Mouse (Mus musculus): ENCODE measurements around the gene Gne.

The Gne gene

DNA sequence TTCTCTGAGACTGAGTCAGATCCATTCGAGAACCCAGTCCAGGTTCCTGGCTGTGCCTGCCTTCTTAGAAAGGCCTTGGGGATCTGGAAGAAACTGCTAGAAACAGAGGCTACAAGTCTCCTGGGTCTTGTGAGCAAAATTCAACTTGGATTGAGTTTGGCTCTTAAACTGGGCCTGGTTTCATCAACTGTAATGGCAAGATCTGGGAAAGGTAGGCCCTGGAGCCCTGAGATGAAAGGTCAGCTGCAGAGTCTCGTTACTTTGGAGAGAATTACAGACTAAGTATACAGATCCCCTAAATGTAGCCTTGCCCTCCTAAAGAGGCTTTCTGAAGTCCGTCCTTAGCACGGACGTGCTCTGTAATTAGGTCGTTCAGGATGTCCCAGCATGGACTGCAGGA is 58.4 kb downstream of the Gne start:
- no peak for DNase-seq (ENCODE audit: extremely low spot score, low read depth, low spot score)

DNA sequence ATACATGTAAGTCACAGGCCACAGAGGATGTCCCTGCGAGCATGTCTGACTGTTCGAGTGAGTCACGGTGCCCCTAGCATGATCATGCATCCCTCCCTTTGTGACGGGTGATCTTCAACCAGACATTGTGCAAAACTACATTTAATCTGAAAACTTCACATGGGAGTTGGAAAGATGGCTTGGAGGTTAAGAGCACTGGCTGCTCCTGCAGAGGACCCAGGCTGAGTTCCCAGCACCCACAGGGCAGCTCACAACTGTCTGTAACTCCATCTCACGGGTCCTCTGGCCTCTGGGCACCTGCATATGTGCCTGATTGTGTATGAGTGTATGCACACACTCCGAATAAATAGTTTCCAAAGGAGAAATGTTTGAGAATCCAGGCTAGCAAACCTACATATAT is 59.7 kb downstream of the Gne start:
- DNase-seq (ENCODE audit: extremely low spot score, low read depth, low spot score) = no peak

GRCm38 (mm10) chr4:44023681-44024080 is 60.3 kb downstream of the Gne start:
- DNase-seq (ENCODE audit: extremely low spot score, low read depth, low spot score) = no peak

GRCm38 (mm10) chr4:44022766-44023165 is 61.2 kb downstream of the Gne start:
- DNase-seq (ENCODE audit: extremely low spot score, low read depth, low spot score) = no peak

DNA sequence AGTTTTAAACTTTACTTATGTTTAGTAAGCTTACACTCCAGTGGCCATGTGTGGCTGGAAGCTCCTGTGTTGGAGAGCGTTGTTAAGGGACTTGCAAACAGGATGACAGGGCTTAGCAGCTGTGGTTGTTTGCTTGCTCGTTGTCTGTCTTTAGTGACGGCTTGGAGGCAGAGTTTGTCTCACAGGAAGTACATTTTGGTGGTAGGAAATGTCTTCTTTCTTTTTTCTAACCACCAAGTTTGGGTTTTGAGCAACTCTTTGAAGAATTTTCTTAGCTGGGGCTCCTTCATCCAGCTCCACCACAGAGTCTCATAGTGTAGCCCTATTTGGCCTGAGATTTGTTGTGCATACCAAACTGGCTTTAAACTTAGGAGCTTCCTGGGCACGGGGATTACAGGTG is 61.7 kb downstream of the Gne start:
- no peak for DNase-seq (ENCODE audit: extremely low spot score, low read depth, low spot score)

DNA sequence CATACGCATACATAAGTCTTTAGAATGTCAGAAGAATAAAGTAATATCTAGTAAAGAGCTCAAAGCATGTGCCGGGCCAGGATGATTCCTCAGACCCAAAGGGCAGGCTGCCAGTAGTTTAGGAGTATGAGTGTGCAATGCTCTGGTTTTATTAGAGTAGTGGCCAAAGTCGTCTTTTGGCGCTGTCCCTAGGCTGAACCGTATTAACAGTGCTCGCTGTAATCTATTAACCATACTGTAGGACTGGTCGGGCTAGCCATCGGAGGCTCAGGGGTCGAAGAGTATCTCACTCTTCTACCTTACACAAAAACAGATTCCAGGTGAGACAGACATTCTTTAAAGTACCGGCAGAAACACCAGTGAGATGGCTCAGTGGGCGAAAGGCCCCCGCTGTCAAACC is 67.2 kb downstream of the Gne start:
- no peak for DNase-seq (ENCODE audit: extremely low spot score, low read depth, low spot score)

GRCm38 (mm10) chr4:44016071-44016470 is 67.9 kb downstream of the Gne start:
- DNase-seq (ENCODE audit: extremely low spot score, low read depth, low spot score) = no peak

- no peak for DNase-seq (ENCODE audit: extremely low spot score, low read depth, low spot score)
These were observed 70.4 kb downstream of the Gne start for GRCm38 (mm10) chr4:44013391-44014070.

DNA sequence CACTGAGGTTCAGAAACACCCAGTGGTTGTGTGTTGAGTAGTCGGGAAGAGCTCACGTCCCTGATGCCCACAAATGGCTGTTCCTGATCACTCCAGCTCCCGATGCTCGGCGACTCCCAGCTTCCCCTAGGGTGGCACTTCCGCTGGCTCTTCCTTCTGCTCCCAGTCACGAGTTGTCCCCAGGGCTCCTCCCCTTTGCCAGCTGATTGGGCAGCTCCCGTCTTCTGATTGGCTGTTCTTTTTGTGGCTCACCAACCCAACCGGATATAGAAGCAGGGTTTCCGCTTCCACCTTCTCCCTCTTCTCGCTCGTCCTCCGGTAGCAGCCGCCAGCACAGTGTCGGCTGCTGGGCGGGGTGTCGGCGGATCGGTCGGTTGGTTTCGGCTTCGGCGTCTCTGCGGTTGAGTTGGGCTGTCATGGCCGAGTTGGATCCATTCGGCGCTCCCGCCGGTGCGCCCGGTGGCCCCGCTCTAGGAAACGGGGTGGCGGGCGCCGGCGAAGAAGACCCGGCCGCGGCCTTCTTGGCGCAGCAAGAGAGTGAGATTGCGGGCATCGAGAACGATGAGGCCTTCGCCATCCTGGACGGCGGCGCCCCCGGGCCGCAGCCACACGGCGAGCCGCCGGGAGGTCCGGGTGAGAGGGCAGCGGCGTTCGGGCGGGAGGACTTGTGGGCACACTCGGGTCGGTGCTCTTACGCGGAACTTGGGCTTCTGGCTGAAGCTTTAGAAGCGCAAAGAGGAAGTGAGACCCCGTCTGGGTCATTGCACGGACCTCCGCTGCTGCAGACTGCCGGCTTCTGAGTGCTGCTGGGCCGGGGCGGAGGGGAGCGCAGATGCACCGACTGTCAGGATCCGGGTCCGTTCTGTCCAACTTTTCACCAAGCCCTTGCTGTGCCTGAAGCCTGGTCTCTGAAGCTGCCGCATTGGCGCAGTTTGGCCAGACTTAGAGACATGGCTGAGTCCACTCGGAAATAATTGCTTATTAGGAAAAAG is 71.3 kb downstream of the Gne start:
- peak; percentile 84 for DNase-seq (ENCODE audit: extremely low spot score, low read depth, low spot score)

GRCm38 (mm10) chr4:44011799-44012198 is 72.2 kb downstream of the Gne start:
- DNase-seq (ENCODE audit: extremely low spot score, low read depth, low spot score) = no peak

DNA sequence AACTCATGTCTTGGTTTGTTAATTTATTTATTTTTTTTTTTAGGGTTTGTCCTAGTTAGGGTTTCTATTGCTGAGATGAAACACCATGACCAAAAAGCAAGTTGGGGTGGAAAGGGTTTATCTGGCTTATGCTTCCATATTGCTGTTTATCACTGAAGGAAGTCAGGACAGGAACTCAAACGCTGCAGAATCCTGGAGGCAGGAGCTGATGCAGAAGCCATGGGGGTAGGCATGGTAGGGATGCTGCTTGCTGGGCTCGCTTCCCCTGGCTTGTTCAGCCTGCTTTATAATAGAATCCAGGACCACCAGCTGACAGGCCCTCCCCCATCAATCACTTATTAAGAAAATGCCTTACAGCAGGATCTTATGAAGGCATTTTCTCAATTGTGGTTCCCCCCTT is 73.1 kb downstream of the Gne start:
- no peak for DNase-seq (ENCODE audit: extremely low spot score, low read depth, low spot score)

DNA sequence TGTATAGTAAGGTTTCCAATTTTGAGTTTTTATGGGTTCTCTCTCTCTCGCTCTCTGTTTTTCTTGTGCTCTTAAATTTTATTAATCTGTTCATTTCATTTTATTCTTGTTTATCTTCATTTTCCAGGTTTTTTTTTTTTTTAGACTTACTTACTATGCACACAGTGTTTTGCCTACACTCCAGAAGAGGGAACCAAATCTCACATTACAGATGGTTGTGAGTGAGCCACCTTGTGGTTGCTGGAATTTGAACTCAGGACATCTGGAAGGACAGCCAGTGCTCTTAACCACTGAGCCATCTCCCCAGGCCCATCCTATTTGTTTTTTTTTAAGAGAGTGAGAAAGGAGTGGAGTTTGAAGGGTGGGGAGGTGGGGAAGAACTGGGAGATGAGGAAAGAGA is 73.8 kb downstream of the Gne start:
- DNase-seq (ENCODE audit: extremely low spot score, low read depth, low spot score) = no peak

- DNase-seq (ENCODE audit: extremely low spot score, low read depth, low spot score) = no peak
These were observed 79.2 kb downstream of the Gne start for GRCm38 (mm10) chr4:44004623-44005409.

DNA sequence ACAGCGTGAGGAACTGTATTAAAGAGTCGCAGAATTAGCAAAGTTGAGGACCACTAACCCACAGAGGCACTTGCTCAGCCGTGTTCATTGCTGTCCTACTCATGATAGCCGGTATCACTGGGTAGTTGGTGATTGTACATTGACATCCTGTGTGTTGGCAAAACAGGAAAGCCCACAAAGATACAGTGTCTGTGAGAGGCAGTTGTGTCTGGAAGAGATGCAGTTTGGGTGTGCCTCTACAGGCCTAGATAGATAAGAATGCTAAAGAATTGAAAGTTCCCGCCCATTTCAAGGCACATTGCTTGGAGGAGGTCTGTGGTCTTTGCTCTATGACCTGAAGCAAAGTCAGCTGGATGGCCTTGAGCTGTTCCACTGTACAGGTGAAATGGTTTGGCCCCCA is 79.9 kb downstream of the Gne start, which contains the start of gene Clta:
TSS of gene Clta (plus strand) at position 327 of the 400 bp plus-strand sequence.
- no peak for DNase-seq (ENCODE audit: extremely low spot score, low read depth, low spot score)

GRCm38 (mm10) chr4:44003622-44004021 is 80.4 kb downstream of the Gne start:
- DNase-seq (ENCODE audit: extremely low spot score, low read depth, low spot score) = no peak

- no peak for DNase-seq (ENCODE audit: extremely low spot score, low read depth, low spot score)
These were observed 89.6 kb downstream of the Gne start for GRCm38 (mm10) chr4:43994342-43994741.

DNA sequence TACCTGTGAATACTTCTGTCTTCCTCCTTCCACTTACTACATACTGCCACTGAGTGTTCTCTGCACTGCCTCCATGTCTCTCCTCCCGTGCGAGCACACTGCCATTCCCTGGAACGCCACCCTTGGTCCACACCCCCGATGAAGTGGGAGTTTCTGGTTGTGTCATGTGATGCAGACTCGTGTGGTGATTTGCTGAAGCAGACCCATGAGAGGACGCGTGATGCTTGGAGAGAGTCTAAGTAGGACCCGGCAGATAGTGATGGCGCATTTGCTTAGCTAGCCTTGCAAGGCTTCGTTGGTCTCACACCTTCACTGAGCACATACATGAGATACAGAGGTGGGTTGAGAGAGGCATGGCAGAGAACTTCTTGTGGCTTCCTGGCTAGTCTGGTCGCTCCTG is 90.9 kb downstream of the Gne start:
- DNase-seq (ENCODE audit: extremely low spot score, low read depth, low spot score) = no peak

- no peak for DNase-seq (ENCODE audit: extremely low spot score, low read depth, low spot score)
These were observed 95.0 kb downstream of the Gne start for GRCm38 (mm10) chr4:43988976-43989375.

GRCm38 (mm10) chr4:43984326-43984725 is 99.7 kb downstream of the Gne start:
- DNase-seq (ENCODE audit: extremely low spot score, low read depth, low spot score) = no peak

Data from hindlimb bud, embryonic 11.5 days (tissue).